In genomic region chr4:130309254-130309653, GRCm38 (mm10) we compare ENCODE assay signal across 10 mouse cellular contexts. TPM values are rescaled to one million over a fixed set of nuclear protein-coding genes. Genes with fewer than 3 reads are reported as not detected.
DNase-seq lines count a peak whose midpoint lies in the region; ATAC-seq and TF ChIP-seq lines count a peak whose summit lies in the region.
"Had no signal": no experiment of that assay in that cellular context is flagged by ENCODE, and none has a peak within 500 bp of the region (broad histone marks: within the 10 kb centered on the region; RNA-seq: fewer than 3 reads in every experiment).

No protein-coding gene starts in this region.

- intact Hi-C loops in gastrocnemius, adult 2 months (cut with DNase I) = no loop called here
- intact Hi-C loops in gastrocnemius, postnatal 14 days (cut with DNase I; ENCODE audit: low total_unique reads) = no loop called here

- H3K9ac ChIP-seq in lung, postnatal 0 days (replicated peaks; ENCODE audit: low read depth) = no peak overlapping the region
- no peak overlapping the region for H3K9ac ChIP-seq in limb, embryonic 13.5 days
- no peak overlapping the region for H3K9ac ChIP-seq in stomach, postnatal 0 days (ENCODE audit: low read length)
- H3K9ac ChIP-seq: liver, embryonic 14.5 days had no signal

- no peak for TF ChIP-seq CTCF in gastrocnemius, adult 2 months (IDR thresholded peaks at IDR 0.05)
- no peak for TF ChIP-seq CTCF in lung, postnatal 0 days (IDR thresholded peaks at IDR 0.05)
- no peak for TF ChIP-seq CTCF in stomach, postnatal 0 days (IDR thresholded peaks at IDR 0.05; ENCODE audit: low read depth)

- H3K4me3 ChIP-seq in gastrocnemius, adult 2 months = peak overlapping the region; percentile 87
- peak overlapping the region; percentile 46; the same call in 1 of the 2 replicates for H3K4me3 ChIP-seq in lung, postnatal 0 days (ENCODE audit: low read depth, low read length)
- peak overlapping the region; percentile 57 for H3K4me3 ChIP-seq in limb, embryonic 13.5 days
- peak overlapping the region; percentile 49; the same call in 1 of the 2 replicates for H3K4me3 ChIP-seq in stomach, postnatal 0 days (ENCODE audit: low read depth, low read length)

- TF ChIP-seq EP300 in lung, postnatal 0 days (IDR thresholded peaks at IDR 0.05) = no peak
- no peak for TF ChIP-seq EP300 in stomach, postnatal 0 days (optimal IDR thresholded peaks at IDR 0.05)

- H3K27me3 ChIP-seq in lung, postnatal 0 days (replicated peaks; ENCODE audit: insufficient read depth, low read length) = peaks cover 11% of the 10 kb centered on the region; the same call in 1 of the 2 replicates
- H3K27me3 ChIP-seq in limb, embryonic 13.5 days = peaks cover 74% of the 10 kb centered on the region
- H3K27me3 ChIP-seq in stomach, postnatal 0 days (ENCODE audit: control insufficient read depth, insufficient read depth, low read length) = peaks cover 3% of the 10 kb centered on the region; the same call in 1 of the 2 replicates

- peaks cover 8% of the 10 kb centered on the region; the same call in 1 of the 2 replicates for H3K4me1 ChIP-seq in lung, postnatal 0 days (ENCODE audit: insufficient read depth, low read depth, low read length)
- H3K4me1 ChIP-seq in limb, embryonic 13.5 days = peaks cover 16% of the 10 kb centered on the region
- 0 out of 2 replicates have a peak, but pooled peaks cover 4% of the 10 kb centered on the region for H3K4me1 ChIP-seq in stomach, postnatal 0 days (replicated peaks; ENCODE audit: control insufficient read depth, insufficient read depth)

- H3K9me3 ChIP-seq in lung, postnatal 0 days (ENCODE audit: low read length) = no peaks in the 10 kb centered on the region
- no peaks in the 10 kb centered on the region for H3K9me3 ChIP-seq in limb, embryonic 13.5 days
- no peaks in the 10 kb centered on the region for H3K9me3 ChIP-seq in stomach, postnatal 0 days (ENCODE audit: control insufficient read depth, low read length)

- H3K27ac ChIP-seq in gastrocnemius, adult 2 months = peak overlapping the region; percentile 95
- H3K27ac ChIP-seq in lung, postnatal 0 days (ENCODE audit: low read length) = no peak overlapping the region
- H3K27ac ChIP-seq in limb, embryonic 13.5 days = no peak overlapping the region
- no peak overlapping the region for H3K27ac ChIP-seq in stomach, postnatal 0 days (replicated peaks)
- H3K27ac ChIP-seq: liver, embryonic 14.5 days had no signal

- H3K4me2 ChIP-seq in lung, postnatal 0 days (replicated peaks; ENCODE audit: low read depth, low read length) = peak overlapping the region; percentile 82; the same call in 1 of the 2 replicates
- H3K4me2 ChIP-seq in limb, embryonic 13.5 days (replicated peaks) = peak overlapping the region; percentile 97
- H3K4me2 ChIP-seq in stomach, postnatal 0 days (replicated peaks; ENCODE audit: low read depth) = peak overlapping the region; percentile 86

- 49% methylated on average over 8 of the region's 8 CpGs for WGBS in lung, postnatal 0 days
- WGBS in limb, embryonic 13.5 days = 48% methylated on average over 8 of the region's 8 CpGs
- 59% methylated on average over 8 of the region's 8 CpGs for WGBS in stomach, postnatal 0 days

- no peaks in the 10 kb centered on the region for H3K36me3 ChIP-seq in lung, postnatal 0 days (ENCODE audit: insufficient read depth, low read length)
- peaks cover 19% of the 10 kb centered on the region for H3K36me3 ChIP-seq in limb, embryonic 13.5 days
- no peaks in the 10 kb centered on the region for H3K36me3 ChIP-seq in stomach, postnatal 0 days (ENCODE audit: control insufficient read depth, insufficient read depth, low read length)

- DNase-seq in gastrocnemius, adult 2 months = no peak
- DNase-seq in gastrocnemius, postnatal 14 days = no peak
- DNase-seq in lung, postnatal 0 days (ENCODE audit: low spot score) = no peak
- no peak for DNase-seq in lung, adult 18-20 months
- no peak for DNase-seq in stomach, postnatal 0 days (ENCODE audit: low spot score)
- DNase-seq in T-cell, adult 2 months (ENCODE audit: low spot score) = no peak
- DNase-seq in urinary bladder, postnatal 25 days (ENCODE audit: low spot score) = no peak

- no peak for ATAC-seq in lung, postnatal 0 days
- ATAC-seq in limb, embryonic 13.5 days (ENCODE audit: low FRiP score, low read depth) = no peak
- no peak for ATAC-seq in stomach, postnatal 0 days (ENCODE audit: low FRiP score, low TSS enrichment)

RNA-seq across cellular contexts. Expression of gene Gm10570, which starts 0.8 kb away (rescaled TPM):
- under 1 TPM in 1 of 2 experiments, not detected in 1; 0.54 TPM for total RNA-seq in gastrocnemius, adult 2 months (2021)
- not detected for total RNA-seq in gastrocnemius, postnatal 14 days (2021)
- 0.25 and 0.50 TPM in 2 replicates for polyA plus RNA-seq in lung, postnatal 0 days (2015; fragmentation: Nextera tagmentation; extraction: Ambion mirVana)
- not detected in 2 replicates for polyA plus RNA-seq in limb, embryonic 13.5 days (2015; fragmentation: Nextera tagmentation; extraction: Ambion mirVana)
- not detected in 2 replicates for polyA plus RNA-seq in stomach, postnatal 0 days (2015; fragmentation: Nextera tagmentation; extraction: Ambion mirVana)
- total RNA-seq: adrenal gland, adult 18-20 months had no signal

RNA-seq across cellular contexts. Expression of gene Fabp3, which starts 0.9 kb away (rescaled TPM):
- 1,000 to 10,000 TPM in 1 of 2 experiments, 100 to 1,000 TPM in 1; 551 to 1,329 TPM for total RNA-seq in gastrocnemius, adult 2 months (2021)
- total RNA-seq in gastrocnemius, postnatal 14 days (2021) = 1,000 to 10,000 TPM in 1 of 2 experiments, 100 to 1,000 TPM in 1; 662 to 1,168 TPM
- polyA plus RNA-seq in lung, postnatal 0 days (2015; fragmentation: Nextera tagmentation; extraction: Ambion mirVana) = 88.3 and 112 TPM in 2 replicates
- 24.3 and 27.4 TPM in 2 replicates for polyA plus RNA-seq in limb, embryonic 13.5 days (2015; fragmentation: Nextera tagmentation; extraction: Ambion mirVana)
- 74.2 and 83.8 TPM in 2 replicates for polyA plus RNA-seq in stomach, postnatal 0 days (2015; fragmentation: Nextera tagmentation; extraction: Ambion mirVana)

RNA-seq across cellular contexts. Expression of gene Serinc2, which starts 30.2 kb away (rescaled TPM):
- total RNA-seq in gastrocnemius, adult 2 months (2021) = 10 to 100 TPM; 48.0 to 70.7 TPM
- total RNA-seq in gastrocnemius, postnatal 14 days (2021) = 10 to 100 TPM; 53.0 to 57.0 TPM
- 24.7 and 26.6 TPM in 2 replicates for polyA plus RNA-seq in lung, postnatal 0 days (2015; fragmentation: Nextera tagmentation; extraction: Ambion mirVana)
- polyA plus RNA-seq in limb, embryonic 13.5 days (2015; fragmentation: Nextera tagmentation; extraction: Ambion mirVana) = 223 TPM in 2 replicates
- polyA plus RNA-seq in stomach, postnatal 0 days (2015; fragmentation: Nextera tagmentation; extraction: Ambion mirVana) = 137 and 142 TPM in 2 replicates

RNA-seq across cellular contexts. Expression of gene Zcchc17, which starts 50.5 kb away (rescaled TPM):
- 10 to 100 TPM; 38.4 to 47.3 TPM for total RNA-seq in gastrocnemius, adult 2 months (2021)
- total RNA-seq in gastrocnemius, postnatal 14 days (2021) = 10 to 100 TPM; 41.5 to 44.0 TPM
- polyA plus RNA-seq in lung, postnatal 0 days (2015; fragmentation: Nextera tagmentation; extraction: Ambion mirVana) = 48.2 and 54.1 TPM in 2 replicates
- 87.1 and 87.4 TPM in 2 replicates for polyA plus RNA-seq in limb, embryonic 13.5 days (2015; fragmentation: Nextera tagmentation; extraction: Ambion mirVana)
- polyA plus RNA-seq in stomach, postnatal 0 days (2015; fragmentation: Nextera tagmentation; extraction: Ambion mirVana) = 44.8 and 50.4 TPM in 2 replicates

RNA-seq across cellular contexts. Expression of gene Snrnp40, which starts 50.7 kb away (rescaled TPM):
- 10 to 100 TPM in 1 of 2 experiments, 1 to 10 TPM in 1; 9.5 to 13.0 TPM for total RNA-seq in gastrocnemius, adult 2 months (2021)
- total RNA-seq in gastrocnemius, postnatal 14 days (2021) = 10 to 100 TPM; 15.7 to 20.7 TPM
- polyA plus RNA-seq in lung, postnatal 0 days (2015; fragmentation: Nextera tagmentation; extraction: Ambion mirVana) = 52.9 and 54.7 TPM in 2 replicates
- 167 and 173 TPM in 2 replicates for polyA plus RNA-seq in limb, embryonic 13.5 days (2015; fragmentation: Nextera tagmentation; extraction: Ambion mirVana)
- polyA plus RNA-seq in stomach, postnatal 0 days (2015; fragmentation: Nextera tagmentation; extraction: Ambion mirVana) = 61.6 and 62.9 TPM in 2 replicates
